Mouse (Mus musculus) testis, adult 2 months (tissue): ENCODE results near the gene Glp2r.

Experiments
- CTCF ChIP-seq: fragments of 200-500 bp; IDR thresholded peaks from 2 replicates; pipeline ENCODE4 v1.5.1; 2012; ENCODE audit warnings: low read depth, mild to moderate bottlenecking, inconsistent platforms, low read length, moderate library complexity; ENCODE audit not compliant: control insufficient read depth, insufficient read depth, insufficient replicate concordance
- POLR2A ChIP-seq: fragments of 200-500 bp; IDR thresholded peaks from 2 replicates; pipeline ENCODE4 v1.6.1; 2012; ENCODE audit warnings: low read depth, mild to moderate bottlenecking, inconsistent platforms, low read length, moderate library complexity; ENCODE audit not compliant: control insufficient read depth

GRCm38 (mm10) chr11:67738846-67739490 lies 32.0 kb downstream of the Glp2r start:
- TF ChIP-seq CTCF (no peak), POLR2A (no peak)
